Comparison of ENCODE assay signal across 9 mouse cellular contexts in genomic region chrX:96455149-96455548, GRCm38 (mm10). TPM values are rescaled to one million over a fixed set of nuclear protein-coding genes. Genes with fewer than 3 reads are reported as not detected.
A peak's percentile ranks its signal among the peaks of the same experiment; 100 is the strongest.
DNase-seq lines count a peak whose midpoint lies in the region; ATAC-seq lines count a peak whose summit lies in the region.
"Had no signal": no experiment of that assay in that cellular context is flagged by ENCODE, and none has a peak within 500 bp of the region (broad histone marks: within the 10 kb centered on the region; RNA-seq: fewer than 3 reads in every experiment).

TSS of gene Heph (plus strand) at chrX:96455359.

- H3K4me2 ChIP-seq in hindbrain, embryonic 14.5 days (replicated peaks) = peak within 1 kb of the TSS; percentile 29
- 0 out of 2 replicates have a peak within 1 kb of the TSS, but pooled peaks have one; percentile 7 for H3K4me2 ChIP-seq in liver, embryonic 12.5 days

- no peak for ATAC-seq in hindbrain, embryonic 14.5 days (ENCODE audit: low FRiP score)
- no peak for ATAC-seq in liver, embryonic 12.5 days

- 68% methylated on average over 2 of the region's 2 CpGs for WGBS in hindbrain, embryonic 14.5 days
- 56% methylated on average over 2 of the region's 2 CpGs for WGBS in liver, embryonic 12.5 days (ENCODE audit: insufficient replicate concordance)

- H3K4me1 ChIP-seq in hindbrain, embryonic 14.5 days (replicated peaks; ENCODE audit: control insufficient read depth, insufficient read depth, low read length) = no peaks in the 10 kb centered on the region
- no peaks in the 10 kb centered on the region for H3K4me1 ChIP-seq in liver, embryonic 12.5 days

- no peak within 1 kb of the TSS for H3K27ac ChIP-seq in hindbrain, embryonic 14.5 days
- H3K27ac ChIP-seq in liver, embryonic 12.5 days = no peak within 1 kb of the TSS

- H3K9me3 ChIP-seq in hindbrain, embryonic 14.5 days (ENCODE audit: control insufficient read depth, low read length) = no peaks in the 10 kb centered on the region
- H3K9me3 ChIP-seq in liver, embryonic 12.5 days (replicated peaks) = no peaks in the 10 kb centered on the region

- DNase-seq in adrenal gland, postnatal 4 days (ENCODE audit: low spot score in 2 of 2) = no peak
- DNase-seq in adrenal gland, postnatal 25 days = no peak
- DNase-seq in 3T3-L1 (ENCODE audit: low read depth, low spot score) = peak; percentile 1
- DNase-seq in hindbrain, embryonic 14.5 days (ENCODE audit: low spot score) = no peak
- DNase-seq in left cerebral cortex, adult 8-10 months (ENCODE audit: low spot score in 2 of 2) = no peak
- no peak for DNase-seq in embryo, embryonic 9.5 days (ENCODE audit: extremely low spot score)
- no peak for DNase-seq in ovary, postnatal 36 days (ENCODE audit: low spot score)
- DNase-seq: lung, postnatal 10 days had no signal

- no peaks in the 10 kb centered on the region for H3K27me3 ChIP-seq in hindbrain, embryonic 14.5 days (ENCODE audit: control insufficient read depth, insufficient read depth, low read length)
- H3K27me3 ChIP-seq in liver, embryonic 12.5 days (replicated peaks) = no peaks in the 10 kb centered on the region

- no peak within 1 kb of the TSS for H3K4me3 ChIP-seq in hindbrain, embryonic 14.5 days (replicated peaks; ENCODE audit: low read length)
- H3K4me3 ChIP-seq in liver, embryonic 12.5 days = no peak within 1 kb of the TSS

- no peak within 1 kb of the TSS for H3K9ac ChIP-seq in hindbrain, embryonic 14.5 days
- H3K9ac ChIP-seq in liver, embryonic 12.5 days = no peak within 1 kb of the TSS

- H3K36me3 ChIP-seq in hindbrain, embryonic 14.5 days (replicated peaks; ENCODE audit: control insufficient read depth, insufficient read depth) = no peaks in the 10 kb centered on the region
- H3K36me3 ChIP-seq in liver, embryonic 12.5 days = no peaks in the 10 kb centered on the region

RNA-seq across cellular contexts. Expression of gene Heph, which starts in this region (rescaled TPM):
- total RNA-seq in adrenal gland, postnatal 4 days (2021) = 10 to 100 TPM; 25.1 to 30.6 TPM
- total RNA-seq in adrenal gland, postnatal 25 days (2021) = 6.7 and 8.2 TPM in 2 replicates
- 5.2 and 6.5 TPM in 2 replicates for polyA plus RNA-seq in hindbrain, embryonic 14.5 days (2014; fragmentation: Nextera tagmentation; extraction: Ambion mirVana)
- polyA plus RNA-seq in liver, embryonic 12.5 days (2016; fragmentation: Nextera tagmentation; extraction: Ambion mirVana) = 2.1 and 2.9 TPM in 2 replicates
- total RNA-seq in left cerebral cortex, adult 8-10 months (2022) = 1 to 10 TPM; 3.0 to 4.2 (median 3.4) TPM
